Mouse (Mus musculus) left cerebral cortex, postnatal 4 days (tissue): ENCODE data around the gene Efna2. TPM values are rescaled to one million over a fixed set of nuclear protein-coding genes. Genes with fewer than 3 reads are reported as not detected.
"Not testable (repeated sequence)": the region's sequence is repeated elsewhere in the genome, so short reads cannot be mapped to it uniquely, and the experiment has no call there.

Experiments used
- DNase-seq: peaks from one replicate; pipeline ENCODE4 v3.0.0-alpha.2; 2022
- intact Hi-C: fragments of 180-260 bp; cut with DNase I; formaldehyde crosslinking; loops from one replicate; pipeline ENCODE4 v1.15.1; 2025
- total RNA-seq, 2 experiments: library from RNA; stranded (reverse); gene quantifications; 2 replicates each; pipeline ENCODE4 v1.2.3; 2021

Efna2 gene
- total RNA-seq, 2 experiments from 2014 or later: 25.5 to 28.6 TPM

- no peak for DNase-seq
Measured at GRCm38 (mm10) chr10:80180288-80180687, 1.0 kb downstream of the Efna2 start.

GRCm38 (mm10) chr10:80180823-80181222 is 1.5 kb downstream of the Efna2 start:
- no peak for DNase-seq
- intact Hi-C loops: no loop called here

More at GRCm38 (mm10) chr10:80180288-80180687, 1.0 kb downstream of the Efna2 start:
- intact Hi-C loops: no loop called here

- intact Hi-C loops: no loop called here
- DNase-seq: no peak
Measured at GRCm38 (mm10) chr10:80182547-80182946, 3.3 kb downstream of the Efna2 start.

GRCm38 (mm10) chr10:80186649-80187048 is 7.4 kb downstream of the Efna2 start:
- no peak for DNase-seq
- intact Hi-C loops: no loop called here

GRCm38 (mm10) chr10:80187739-80188138 is 8.5 kb downstream of the Efna2 start:
- DNase-seq: no peak
- intact Hi-C loops: no loop called here

- no peak for DNase-seq
- intact Hi-C loops: no loop called here
Measured at GRCm38 (mm10) chr10:80188453-80189024, 9.3 kb downstream of the Efna2 start.

- no peak for DNase-seq
Measured at GRCm38 (mm10) chr10:80189999-80190398, 10.7 kb downstream of the Efna2 start.

GRCm38 (mm10) chr10:80190491-80191051 is 11.3 kb downstream of the Efna2 start:
- peak; percentile 48 for DNase-seq
- intact Hi-C loops: loop anchor here (5.0 kb wide), 1 partner anchor 37 kb away; the partner anchor contains the start of gene Mum1

More at GRCm38 (mm10) chr10:80189999-80190398, 10.7 kb downstream of the Efna2 start:
- intact Hi-C loops: loop anchor here (5.0 kb wide), 1 partner anchor 37 kb away; the partner anchor contains the start of gene Mum1

- no peak for DNase-seq
- intact Hi-C loops: loop anchor here (5.0 kb wide), 1 partner anchor 33 kb away; the partner anchor contains the start of gene Mum1
Measured at GRCm38 (mm10) chr10:80193976-80194375, 14.7 kb downstream of the Efna2 start.

- intact Hi-C loops: loop anchor here (5.0 kb wide), 1 partner anchor 33 kb away; the partner anchor contains the start of gene Mum1
- DNase-seq: no peak
Measured at GRCm38 (mm10) chr10:80194441-80194840, 15.2 kb downstream of the Efna2 start.

GRCm38 (mm10) chr10:80196167-80196566 is 16.9 kb downstream of the Efna2 start:
- no peak for DNase-seq
- intact Hi-C loops: no loop called here

- intact Hi-C loops: no loop called here
- DNase-seq: no peak
Measured at GRCm38 (mm10) chr10:80196778-80197581, 17.7 kb downstream of the Efna2 start.

- intact Hi-C loops: no loop called here
- peak; percentile 89 for DNase-seq
Measured at GRCm38 (mm10) chr10:80199440-80200008, 20.2 kb downstream of the Efna2 start.

- intact Hi-C loops: no loop called here
- DNase-seq: no peak
Measured at GRCm38 (mm10) chr10:80200485-80200884, 21.2 kb downstream of the Efna2 start.

GRCm38 (mm10) chr10:80204055-80204454 is 24.8 kb downstream of the Efna2 start:
- intact Hi-C loops: no loop called here
- no peak for DNase-seq

- intact Hi-C loops: no loop called here
- DNase-seq: no peak
Measured at GRCm38 (mm10) chr10:80207201-80207600, 27.9 kb downstream of the Efna2 start.

GRCm38 (mm10) chr10:80207676-80208075 is 28.4 kb downstream of the Efna2 start:
- no peak for DNase-seq
- intact Hi-C loops: no loop called here

- intact Hi-C loops: no loop called here
- DNase-seq: no peak
Measured at GRCm38 (mm10) chr10:80208248-80208647, 29.0 kb downstream of the Efna2 start.

- intact Hi-C loops: no loop called here
- no peak for DNase-seq
Measured at GRCm38 (mm10) chr10:80208841-80209371, 29.6 kb downstream of the Efna2 start.

GRCm38 (mm10) chr10:80211547-80212103 is 32.3 kb downstream of the Efna2 start:
- intact Hi-C loops, DNase-seq: not testable (repeated sequence)
